Mouse (Mus musculus) G1E (cell line): ENCODE data around the gene Wdr83. TPM values are rescaled to one million over a fixed set of nuclear protein-coding genes. Genes with fewer than 3 reads are reported as not detected.

Experiments
- ATAC-seq: 2 replicates; pipeline ENCODE4 v1.8.0; 2016; ENCODE audit warnings: mild to moderate bottlenecking; ENCODE audit not compliant: insufficient number of reproducible peaks, poor library complexity, low FRiP score, severe bottlenecking; ENCODE audit errors: extremely low read depth
- DNase-seq: peaks from one replicate; pipeline ENCODE4 v3.0.0; 2012; ENCODE audit warnings: low spot score
- H3K27me3 ChIP-seq: 2 replicates; pipeline ENCODE4 v1.6.1; 2012; ENCODE audit warnings: mild to moderate bottlenecking, low read length, inconsistent platforms; ENCODE audit not compliant: insufficient read depth
- H3K36me3 ChIP-seq: replicated peaks from 2 replicates; pipeline ENCODE3; 2012; ENCODE audit warnings: mild to moderate bottlenecking, inconsistent platforms
- H3K4me1 ChIP-seq: 2 replicates; pipeline ENCODE4 v1.6.1; 2012; ENCODE audit warnings: low read depth, low read length, inconsistent platforms, mixed read lengths; ENCODE audit not compliant: insufficient read depth
- H3K4me3 ChIP-seq: 2 replicates; pipeline ENCODE4 v1.5.1; 2012; ENCODE audit warnings: low read depth, mild to moderate bottlenecking, inconsistent platforms, low read length, moderate library complexity, mixed read lengths
- H3K9me3 ChIP-seq: replicated peaks from 2 replicates; pipeline ENCODE4 v1.6.1; 2012; ENCODE audit warnings: inconsistent platforms
- CTCF ChIP-seq: IDR thresholded peaks from 2 replicates; pipeline ENCODE4 v1.5.1; 2012; ENCODE audit warnings: low read depth, low read length, inconsistent platforms, mixed read lengths
- GATA1 ChIP-seq: IDR thresholded peaks from 2 replicates; pipeline ENCODE4 v1.6.1; 2012; ENCODE audit warnings: borderline replicate concordance, low read length, inconsistent platforms, mixed read lengths
- GATA2 ChIP-seq: IDR thresholded peaks from 2 replicates; pipeline ENCODE4 v1.6.1; 2012; ENCODE audit warnings: low read depth, low read length, inconsistent platforms, borderline replicate concordance
- POLR2AphosphoS5 ChIP-seq: IDR thresholded peaks from 2 replicates; pipeline ENCODE4 v1.6.1; 2012; ENCODE audit warnings: low read depth, low read length, inconsistent platforms; ENCODE audit not compliant: insufficient replicate concordance
- TAL1 ChIP-seq: conservative IDR thresholded peaks from 2 replicates; pipeline ENCODE4 v1.6.1; 2012; ENCODE audit warnings: low read depth, low read length, inconsistent platforms, mixed read lengths
- polyA plus RNA-seq: library from polyadenylated mRNA; stranded (reverse); fragments of >175 nt; gene quantifications from 2 replicates; pipeline ENCODE4 v1.2.3, GENCODE M21; 2012
- total RNA-seq, 2 experiments: library from RNA; stranded (forward) in 1 of 2; stranded (reverse) in 1 of 2; fragments of 200-1000 nt in 1 of 2; fragments of >200 nt in 1 of 2; fragmentation: Nextera tagmentation in 1 of 2; gene quantifications; 2 replicates each; pipeline ENCODE4 v1.2.3; 2014 to 2017

Wdr83 gene
- total and polyA plus RNA-seq, 3 experiments, result 22.4 to 38.9 (median 27.2) TPM

- no peak for DNase-seq
- peaks cover 71% of the 10 kb centered on the region for H3K36me3 ChIP-seq
- no peaks in the 10 kb centered on the region for H3K9me3 ChIP-seq
- no peak for TF ChIP-seq GATA1
- no peak for TF ChIP-seq CTCF
- TF ChIP-seq POLR2AphosphoS5, result no peak
- no peak for TF ChIP-seq TAL1
- TF ChIP-seq GATA2, result no peak
- peaks cover 54% of the 10 kb centered on the region for H3K4me1 ChIP-seq
- peak overlapping the region; percentile 81 for H3K4me3 ChIP-seq
- H3K27me3 ChIP-seq, result no peaks in the 10 kb centered on the region
- no peak for ATAC-seq
These were observed 8.7 kb downstream of the Wdr83 start for GRCm38 (mm10) chr8:85072364-85072929.

- no peaks in the 10 kb centered on the region for H3K27me3 ChIP-seq
- DNase-seq (peak; percentile 94), ATAC-seq (peak; percentile 86)
- peaks cover 71% of the 10 kb centered on the region for H3K36me3 ChIP-seq
- H3K4me1 ChIP-seq, result peaks cover 52% of the 10 kb centered on the region
- no peaks in the 10 kb centered on the region for H3K9me3 ChIP-seq
- peak within 1 kb of the TSS; percentile 81 for H3K4me3 ChIP-seq
- no peak; the same call in 1 of the 2 replicates for TF ChIP-seq POLR2AphosphoS5
- no peak for TF ChIP-seq CTCF
- no peak for TF ChIP-seq GATA2
- no peak for TF ChIP-seq GATA1
- TF ChIP-seq TAL1, result no peak
These were observed 9.4 kb downstream of the Wdr83 start, which contains the start of gene Dhps for GRCm38 (mm10) chr8:85071514-85072281. TSS of gene Dhps (plus strand) at chr8:85071757.

GRCm38 (mm10) chr8:85071041-85071440 lies 10.1 kb downstream of the Wdr83 start:
- peak overlapping the region; percentile 81 for H3K4me3 ChIP-seq
- no peaks in the 10 kb centered on the region for H3K27me3 ChIP-seq
- DNase-seq (no peak), ATAC-seq (no peak)
- no peaks in the 10 kb centered on the region for H3K9me3 ChIP-seq
- TF ChIP-seq CTCF (no peak), POLR2AphosphoS5 (no peak), TAL1 (no peak), GATA2 (no peak), GATA1 (no peak)
- peaks cover 71% of the 10 kb centered on the region for H3K36me3 ChIP-seq
- peaks cover 46% of the 10 kb centered on the region for H3K4me1 ChIP-seq

- H3K9me3 ChIP-seq, result no peaks in the 10 kb centered on the region
- H3K36me3 ChIP-seq, result peaks cover 65% of the 10 kb centered on the region
- DNase-seq (no peak), ATAC-seq (no peak)
- TF ChIP-seq GATA2 (no peak), GATA1 (no peak), TAL1 (no peak), POLR2AphosphoS5 (no peak), CTCF (no peak)
- H3K27me3 ChIP-seq, result no peaks in the 10 kb centered on the region
- H3K4me1 ChIP-seq, result peaks cover 21% of the 10 kb centered on the region
- no peak within 1 kb of the TSS for H3K4me3 ChIP-seq
These were observed 13.1 kb downstream of the Wdr83 start, which contains the start of gene Gm5741 for GRCm38 (mm10) chr8:85067982-85068381. TSS of gene Gm5741 (minus strand) at chr8:85067982.

- DNase-seq, result no peak
- Histone ChIP-seq H3K4me3 (no peak overlapping the region), H3K36me3 (peaks cover 70% of the 10 kb centered on the region), H3K27me3 (no peaks in the 10 kb centered on the region), H3K4me1 (peaks cover 18% of the 10 kb centered on the region), H3K9me3 (no peaks in the 10 kb centered on the region)
- no peak for TF ChIP-seq POLR2AphosphoS5
- no peak for ATAC-seq
These were observed 14.0 kb downstream of the Wdr83 start for GRCm38 (mm10) chr8:85067155-85067554.

GRCm38 (mm10) chr8:85065213-85065612 lies 15.9 kb downstream of the Wdr83 start:
- ATAC-seq, result no peak

More at GRCm38 (mm10) chr8:85065213-85065612, 15.9 kb downstream of the Wdr83 start:
- Histone ChIP-seq H3K9me3 (no peaks in the 10 kb centered on the region), H3K36me3 (peaks cover 72% of the 10 kb centered on the region), H3K27me3 (no peaks in the 10 kb centered on the region), H3K4me3 (no peak overlapping the region), H3K4me1 (peaks cover 23% of the 10 kb centered on the region)
- no peak for DNase-seq
- no peak for TF ChIP-seq GATA1
- no peak for TF ChIP-seq POLR2AphosphoS5
- no peak for TF ChIP-seq CTCF
- no peak for TF ChIP-seq GATA2
